Mouse (Mus musculus): ENCODE results near the gene Kcnk4. TPM values are rescaled to one million over a fixed set of nuclear protein-coding genes. Genes with fewer than 3 reads are reported as not detected.

The Kcnk4 gene
- total RNA-seq (2021) = under 1 TPM in 1 of 2 experiments, not detected in 1; 0.56 TPM

DNA sequence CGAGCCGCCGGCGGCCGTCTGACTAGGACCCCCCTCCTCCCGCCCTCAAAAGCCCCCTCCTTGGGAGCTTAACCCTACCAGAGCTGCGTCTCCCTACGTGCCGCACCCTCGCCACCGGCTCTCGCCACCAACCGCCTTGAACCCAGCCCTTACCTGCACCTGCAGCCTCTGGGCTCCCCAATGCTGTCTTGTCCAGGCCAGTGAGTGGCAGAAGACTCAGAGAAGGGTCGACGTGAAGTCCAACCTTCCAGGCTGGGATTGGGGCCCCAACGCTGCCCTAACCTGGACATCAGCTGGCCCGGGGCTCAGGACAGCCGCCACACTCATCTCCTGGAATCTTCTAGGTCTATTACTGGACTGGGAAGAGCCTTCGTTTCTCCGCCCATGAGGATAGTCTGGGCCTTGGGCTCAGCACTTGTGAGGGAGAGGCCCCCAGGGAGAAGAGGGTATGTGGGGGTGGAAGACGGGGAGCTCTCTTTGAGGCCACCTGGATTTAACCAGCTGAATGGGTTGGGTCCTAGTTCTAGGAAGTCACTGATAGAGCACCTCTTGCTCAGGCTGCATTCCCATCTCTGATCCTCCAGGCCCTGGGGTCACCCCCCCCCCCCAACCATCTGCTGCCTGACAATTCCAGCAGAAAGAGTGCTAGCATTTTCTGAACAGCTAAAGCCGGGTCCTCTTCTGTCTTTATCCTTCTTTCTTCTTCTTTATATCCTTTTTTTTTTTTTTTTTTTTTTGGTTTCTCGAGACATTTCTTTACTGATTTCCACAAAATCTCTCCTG, at the start of gene Kcnk4:
TSS of gene Kcnk4 (minus strand) at position 321 of the 783 bp plus-strand sequence.
- no peak for DNase-seq

DNA sequence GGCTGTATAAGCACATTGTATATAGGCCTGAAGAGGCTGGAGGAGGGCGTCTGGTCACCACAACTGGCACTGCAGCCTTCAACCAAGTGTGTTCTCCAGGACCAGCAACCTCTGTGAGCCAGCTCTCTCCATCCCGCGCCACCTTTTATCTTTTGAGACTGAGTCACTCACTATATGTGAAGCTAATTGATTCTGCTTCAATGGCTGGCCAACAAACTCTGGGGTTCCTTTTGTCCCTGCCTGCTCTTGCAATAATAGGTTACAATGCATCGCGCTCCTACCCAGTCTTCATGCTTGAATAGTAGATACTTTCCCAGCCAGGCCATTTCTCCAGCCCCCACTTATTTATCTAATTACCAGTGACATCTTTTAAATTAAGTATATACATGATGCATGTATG, 49.3 kb upstream of the Kcnk4 start:
- no peak for DNase-seq

DNA sequence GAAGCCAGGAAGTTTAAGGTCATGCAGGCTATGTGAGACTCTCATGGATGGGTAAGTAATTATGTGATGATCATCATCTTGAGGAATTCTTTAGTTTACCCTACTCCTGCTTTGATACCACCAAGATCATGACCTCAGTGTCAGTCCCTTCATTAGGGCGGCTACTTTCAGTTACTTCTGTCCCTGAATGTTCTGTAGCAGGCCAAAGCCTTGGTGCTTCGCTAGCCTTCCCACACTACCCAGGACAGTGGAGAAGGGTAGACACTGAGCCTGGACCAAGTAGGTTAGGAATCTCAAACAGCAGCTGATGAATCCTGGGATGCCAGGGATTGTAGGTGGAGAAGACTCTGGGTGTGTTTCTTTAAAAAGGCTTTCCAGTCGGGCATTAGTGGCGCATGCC, 47.1 kb upstream of the Kcnk4 start:
- no peak for DNase-seq

GRCm38 (mm10) chr19:6980381-6981093, 46.2 kb upstream of the Kcnk4 start, which contains the start of gene Fkbp2:
Fkbp2 (minus strand) TSS chr19:6980501.
- DNase-seq = peak; percentile 99

GRCm38 (mm10) chr19:6979486-6980380, 45.4 kb upstream of the Kcnk4 start:
- DNase-seq = peak; percentile 100

DNA sequence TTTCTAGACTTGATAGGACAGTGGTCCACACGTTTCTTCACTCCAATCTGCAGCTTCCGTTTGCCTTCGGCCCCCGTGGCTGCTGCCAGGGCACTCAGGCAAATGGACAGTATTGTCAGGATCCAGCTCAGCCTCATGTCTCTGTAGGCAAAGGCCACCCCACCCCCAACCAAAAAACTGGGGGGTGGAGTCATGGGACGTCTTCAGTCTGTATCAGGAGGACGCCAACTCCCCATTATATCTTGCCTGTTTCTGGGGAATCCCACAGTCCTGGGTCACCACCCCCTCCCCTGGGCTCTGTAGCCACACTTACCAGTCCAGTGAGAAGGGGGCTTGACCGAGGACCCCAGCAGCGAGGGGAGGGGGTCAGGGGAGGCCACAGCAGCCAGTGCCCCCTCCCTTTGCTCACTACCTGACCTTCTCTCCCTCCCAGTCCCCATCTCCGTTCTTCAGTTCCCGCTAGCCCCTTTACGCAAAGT, 44.7 kb upstream of the Kcnk4 start:
- peak; percentile 38 for DNase-seq

- DNase-seq = no peak
Measured at GRCm38 (mm10) chr19:6978639-6978974, 44.3 kb upstream of the Kcnk4 start.

DNA sequence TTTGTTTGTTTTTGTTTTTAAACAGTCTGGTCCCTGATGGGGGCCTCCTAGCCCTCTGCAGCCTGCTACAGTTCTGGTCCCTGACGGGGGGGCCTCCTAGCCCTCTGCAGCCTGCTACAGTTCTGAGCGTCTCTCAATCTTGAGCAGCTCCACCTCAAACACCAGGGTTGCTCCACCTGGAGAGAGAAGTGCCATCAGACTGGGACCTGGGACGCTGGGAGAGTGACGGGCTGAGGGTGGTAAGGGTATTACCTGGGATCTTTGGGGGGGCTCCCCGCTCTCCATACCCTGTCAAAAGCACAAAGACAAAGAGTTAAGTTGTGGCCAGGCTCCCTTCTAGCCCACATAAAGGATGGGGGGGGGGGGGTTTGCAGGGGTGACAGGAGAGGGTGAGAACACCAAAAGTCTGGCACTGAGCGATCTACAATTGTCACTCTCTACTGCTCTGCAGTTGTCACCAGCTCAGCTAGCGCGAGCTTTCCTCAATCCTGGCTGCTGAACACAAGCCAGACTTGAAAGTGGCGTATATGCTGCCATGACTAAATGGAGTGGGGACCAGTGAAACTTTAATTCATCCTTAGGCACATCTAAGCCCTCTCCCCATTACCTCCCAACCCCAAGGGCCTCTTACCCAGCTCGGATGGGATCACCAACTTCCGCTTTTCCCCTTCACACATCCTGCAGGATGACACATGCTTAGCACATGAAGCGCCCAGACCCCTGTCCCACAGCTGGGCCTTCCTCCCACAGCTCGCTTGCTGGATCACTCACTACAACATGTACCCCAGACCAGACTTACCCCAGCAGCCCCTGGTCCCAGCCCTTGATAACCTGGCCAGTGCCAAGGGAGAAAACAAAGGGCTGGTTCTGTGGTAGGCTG, 43.7 kb upstream of the Kcnk4 start:
- DNase-seq = no peak

DNA sequence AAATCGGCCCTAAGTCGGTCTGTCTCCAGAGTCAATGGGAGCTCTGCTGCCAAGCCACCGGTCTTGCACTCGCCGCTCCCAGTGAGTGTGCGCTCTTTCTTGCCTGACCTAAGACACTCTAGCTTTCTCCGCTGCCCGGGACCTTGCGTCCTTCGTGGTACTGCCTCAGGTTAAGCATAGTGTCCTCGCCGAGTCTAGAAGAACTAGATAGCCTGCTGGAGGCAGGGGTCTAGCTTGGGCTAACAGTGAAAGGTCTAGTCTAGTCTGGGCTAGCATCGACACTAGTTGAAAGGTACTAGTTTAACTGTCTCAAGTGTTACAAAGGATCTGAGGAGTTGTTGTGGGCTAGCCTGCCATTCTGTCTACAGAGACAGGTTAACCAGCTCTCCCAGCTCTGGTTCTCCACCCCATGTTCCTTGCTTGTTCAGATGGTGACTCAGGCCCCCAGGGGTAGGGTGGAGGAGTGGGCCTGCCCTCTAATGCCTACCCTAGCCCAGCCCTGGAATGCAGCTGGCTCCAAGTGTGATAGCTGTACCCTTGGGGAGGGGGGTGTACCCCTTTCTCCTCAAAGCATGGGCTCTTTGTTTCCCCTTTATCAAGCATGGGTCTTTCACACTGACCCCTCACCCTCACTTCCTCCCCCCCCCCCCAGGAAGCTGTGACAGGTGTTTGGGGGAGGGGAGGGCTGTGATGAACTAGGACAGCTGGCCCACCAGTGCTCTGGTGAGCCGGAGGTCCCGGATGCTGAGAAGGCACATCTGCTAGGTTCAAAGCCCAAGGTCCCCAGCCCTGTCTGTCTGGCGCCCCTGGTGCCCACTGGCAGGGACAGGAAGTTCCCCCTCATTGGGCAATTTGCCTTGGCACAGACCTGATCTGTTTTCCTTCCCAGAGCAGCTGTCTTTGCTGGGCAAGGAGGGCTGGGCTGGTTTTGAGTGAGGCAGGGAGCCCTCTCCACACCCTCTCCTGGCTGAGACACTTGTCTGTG, 41.5 kb upstream of the Kcnk4 start, which contains the start of gene Plcb3:
TSS of gene Plcb3 (minus strand) at position 934 of the 985 bp plus-strand sequence.
- DNase-seq = peak; percentile 72

GRCm38 (mm10) chr19:6974211-6975205, 40.2 kb upstream of the Kcnk4 start, which contains the start of gene Ppp1r14b:
Ppp1r14b (plus strand) TSS chr19:6974968.
- peak; percentile 88 for DNase-seq

GRCm38 (mm10) chr19:6973581-6974190, 39.4 kb upstream of the Kcnk4 start:
- DNase-seq = no peak

- no peak for DNase-seq
Measured at GRCm38 (mm10) chr19:6972247-6972917, 38.1 kb upstream of the Kcnk4 start.

DNA sequence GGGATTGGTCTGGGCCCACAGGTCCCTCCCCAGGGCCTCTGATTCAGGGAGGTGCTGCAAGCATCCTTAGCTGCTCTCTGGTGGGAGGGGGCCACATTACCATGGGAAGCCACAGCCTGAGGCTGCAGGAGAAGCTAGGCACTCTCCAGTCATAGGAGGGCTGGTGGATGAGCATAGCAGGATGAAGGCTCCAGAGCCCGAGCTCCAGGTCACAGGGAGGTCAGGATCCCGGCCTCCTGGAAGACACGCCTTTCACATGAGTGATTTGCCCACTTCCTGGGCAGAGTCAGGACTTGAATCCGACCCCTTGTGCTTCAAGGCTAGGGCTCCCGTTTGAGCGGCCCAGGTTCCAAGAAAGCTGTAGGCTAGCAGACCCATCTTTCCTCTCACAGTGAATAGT, 37.3 kb upstream of the Kcnk4 start:
- no peak for DNase-seq

DNA sequence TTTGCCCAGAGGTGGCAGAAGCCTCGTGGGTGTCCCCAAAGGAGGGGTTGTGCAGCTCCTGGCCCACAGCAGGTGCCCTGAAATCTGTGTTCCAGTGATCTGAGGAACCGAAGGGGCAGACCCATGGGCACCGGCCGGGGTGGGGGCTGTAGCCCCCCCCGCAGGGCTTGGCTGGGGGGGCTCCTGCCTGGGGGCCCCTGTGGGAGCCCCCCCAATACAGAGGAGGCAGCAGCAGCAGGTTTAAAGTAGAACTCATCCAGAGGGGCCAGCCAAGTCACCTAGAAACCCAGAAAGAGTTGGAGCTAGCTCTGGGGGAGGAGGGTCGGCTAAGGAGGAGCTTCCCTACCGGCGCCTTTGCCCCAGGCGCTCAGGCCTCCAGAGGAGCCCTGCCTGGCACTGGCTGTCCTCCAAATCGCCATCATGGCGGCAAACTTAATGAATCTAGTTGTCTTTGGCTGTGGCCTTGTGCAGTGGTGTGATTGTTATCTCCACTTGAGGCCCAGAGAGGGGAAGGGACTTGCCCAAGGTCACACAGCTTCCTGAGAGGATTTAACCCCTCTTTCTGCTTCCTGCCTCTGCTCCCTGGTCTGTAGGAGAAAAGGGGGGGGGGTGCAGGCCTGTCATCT, 36.3 kb upstream of the Kcnk4 start:
- DNase-seq = no peak

- peak; percentile 83 for DNase-seq
Measured at GRCm38 (mm10) chr19:6969665-6970381, 35.5 kb upstream of the Kcnk4 start.

DNA sequence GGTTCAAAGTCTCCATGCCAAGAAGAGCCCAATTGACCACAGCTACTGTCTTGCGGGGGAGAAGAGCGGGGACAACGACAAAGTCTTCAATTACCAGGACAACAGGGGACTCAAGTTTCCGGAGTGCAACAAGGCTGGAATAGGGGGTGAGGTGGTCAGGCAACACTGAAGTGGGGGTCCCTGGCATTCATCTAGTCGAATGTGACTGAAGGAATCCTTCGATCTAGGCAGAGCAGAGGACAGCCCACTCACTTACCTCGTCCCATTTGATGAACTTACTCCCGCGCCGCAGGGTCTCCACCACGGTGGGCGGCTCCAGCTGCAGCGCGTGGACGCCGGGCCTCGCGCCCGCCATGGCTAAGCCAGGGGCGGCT, 35.0 kb upstream of the Kcnk4 start:
- DNase-seq = no peak
